Mouse (Mus musculus): ENCODE data around the gene Lamtor2. TPM values are rescaled to one million over a fixed set of nuclear protein-coding genes. Genes with fewer than 3 reads are reported as not detected.

Gene Lamtor2
- total RNA-seq, 4 experiments from 2014 or later: 102 to 133 (median 110) TPM

GRCm38 (mm10) chr3:88568615-88569014, 15.7 kb upstream of the Lamtor2 start:
- DNase-seq (ENCODE audit: low spot score in 2 of 2): no peak

GRCm38 (mm10) chr3:88567892-88568291, 15.0 kb upstream of the Lamtor2 start:
- DNase-seq (ENCODE audit: low spot score in 2 of 2): no peak

GRCm38 (mm10) chr3:88566536-88567061, 13.7 kb upstream of the Lamtor2 start:
- no peak for DNase-seq (ENCODE audit: low spot score in 2 of 2)

- DNase-seq (ENCODE audit: low spot score in 2 of 2): no peak
Measured at GRCm38 (mm10) chr3:88566116-88566515, 13.2 kb upstream of the Lamtor2 start.

GRCm38 (mm10) chr3:88563966-88564365, 11.1 kb upstream of the Lamtor2 start:
- no peak for DNase-seq (ENCODE audit: low spot score in 2 of 2)

- DNase-seq (ENCODE audit: low spot score in 2 of 2): no peak
Measured at GRCm38 (mm10) chr3:88563442-88563841, 10.6 kb upstream of the Lamtor2 start.

GRCm38 (mm10) chr3:88561989-88562388, 9.1 kb upstream of the Lamtor2 start:
- DNase-seq (ENCODE audit: low spot score in 2 of 2): no peak

GRCm38 (mm10) chr3:88559596-88559995, 6.7 kb upstream of the Lamtor2 start:
- DNase-seq (ENCODE audit: low spot score in 2 of 2): no peak

- DNase-seq (ENCODE audit: low spot score in 2 of 2): no peak
Measured at GRCm38 (mm10) chr3:88556616-88557015, 3.7 kb upstream of the Lamtor2 start.

GRCm38 (mm10) chr3:88555731-88556130, 2.9 kb upstream of the Lamtor2 start:
- no peak for DNase-seq (ENCODE audit: low spot score in 2 of 2)

- DNase-seq (ENCODE audit: low spot score in 2 of 2): no peak
Measured at GRCm38 (mm10) chr3:88555069-88555605, 2.3 kb upstream of the Lamtor2 start.

- DNase-seq (ENCODE audit: low spot score in 2 of 2): no peak
Measured at GRCm38 (mm10) chr3:88553880-88554586, 1.2 kb upstream of the Lamtor2 start.

GRCm38 (mm10) chr3:88553525-88553879, 628 bp upstream of the Lamtor2 start, which contains the start of gene Ubqln4:
Ubqln4 (plus strand) TSS chr3:88553758.
- peak; percentile 78 to 86 for DNase-seq (ENCODE audit: low spot score in 2 of 2)

- no peak for DNase-seq (ENCODE audit: low spot score in 2 of 2)
Measured at GRCm38 (mm10) chr3:88552082-88552645, 710 bp downstream of the Lamtor2 start.

GRCm38 (mm10) chr3:88551586-88551985, 1.3 kb downstream of the Lamtor2 start:
- DNase-seq (ENCODE audit: low spot score in 2 of 2): no peak

GRCm38 (mm10) chr3:88548180-88548917, 4.5 kb downstream of the Lamtor2 start, which contains the start of gene Rab25:
Rab25 (minus strand) TSS chr3:88548300.
- DNase-seq (ENCODE audit: low spot score in 2 of 2): no peak

GRCm38 (mm10) chr3:88546674-88547418, 6.0 kb downstream of the Lamtor2 start:
- no peak for DNase-seq (ENCODE audit: low spot score in 2 of 2)

- no peak for DNase-seq (ENCODE audit: low spot score in 2 of 2)
Measured at GRCm38 (mm10) chr3:88544955-88545591, 7.8 kb downstream of the Lamtor2 start.

GRCm38 (mm10) chr3:88544514-88544913, 8.4 kb downstream of the Lamtor2 start:
- no peak for DNase-seq (ENCODE audit: low spot score in 2 of 2)

GRCm38 (mm10) chr3:88543651-88544410, 9.0 kb downstream of the Lamtor2 start:
- DNase-seq (ENCODE audit: low spot score in 2 of 2): no peak

All from left cerebral cortex, adult 8-10 months (tissue).